Mouse (Mus musculus) erythroblast, adult 5-6 weeks (primary cell): ENCODE measurements around the gene Ccdc120. TPM values are rescaled to one million over a fixed set of nuclear protein-coding genes. Genes with fewer than 3 reads are reported as not detected.

Source experiments
- ATAC-seq: replicated peaks from 2 replicates; pipeline ENCODE4 v1.8.0; 2016; ENCODE audit warnings: moderate number of reproducible peaks, mild to moderate bottlenecking, moderate TSS enrichment, inconsistent platforms; ENCODE audit not compliant: poor library complexity, low FRiP score, severe bottlenecking
- total RNA-seq, 2 experiments: library from RNA; stranded (forward) in 1 of 2; stranded (reverse) in 1 of 2; fragments of 150-400 nt in 1 of 2; fragments of 200-764, 138-1000 nt in 1 of 2; gene quantifications; 2 replicates each; pipeline versions ENCODE4 v1.2.3 to v1.2.4; 2015 to 2017; ENCODE audit warnings: low replicate concordance in 2 of 2

Ccdc120 gene
- total RNA-seq, 2 experiments from 2014 or later: not detected

GRCm38 (mm10) chrX:7714135-7714899 lies 36.4 kb downstream of the Ccdc120 start, which contains the start of gene Wdr45:
TSS of gene Wdr45 (plus strand) at chrX:7714333.
- peak; percentile 98 for ATAC-seq

GRCm38 (mm10) chrX:7713764-7714134 lies 37.0 kb downstream of the Ccdc120 start:
- peak; percentile 36 for ATAC-seq

- peak; percentile 100 for ATAC-seq
Observed at GRCm38 (mm10) chrX:7696954-7697381, 53.7 kb downstream of the Ccdc120 start, which contains the start of gene Gpkow. TSS of gene Gpkow (plus strand) at chrX:7697131.

GRCm38 (mm10) chrX:7696520-7696919 lies 54.2 kb downstream of the Ccdc120 start:
- ATAC-seq: peak; percentile 17; the same call in 1 of the 2 replicates

- ATAC-seq: no peak
Observed at GRCm38 (mm10) chrX:7692862-7693261, 57.8 kb downstream of the Ccdc120 start.

GRCm38 (mm10) chrX:7690486-7690885 lies 60.2 kb downstream of the Ccdc120 start:
- ATAC-seq: no peak

- ATAC-seq: no peak
Observed at GRCm38 (mm10) chrX:7688321-7688720, 62.4 kb downstream of the Ccdc120 start.

Other genes starting within 250 kb of the Ccdc120 start
- not detected in 2 replicates for gene Foxp3, start 177.3 kb downstream of the Ccdc120 start, total RNA-seq (2015; ENCODE audit: low replicate concordance)
- not detected in 2 replicates for gene Foxp3, start 177.3 kb downstream of the Ccdc120 start, total RNA-seq (2017; ENCODE audit: low replicate concordance)
- not detected in 2 replicates for gene Ppp1r3f, start 176.6 kb downstream of the Ccdc120 start, total RNA-seq (2015; ENCODE audit: low replicate concordance)
- gene Ppp1r3f, start 176.6 kb downstream of the Ccdc120 start, total RNA-seq (2017; ENCODE audit: low replicate concordance): 0.68 TPM in 1 of 2 replicates, not detected in the other
- 3.1 and 4.0 TPM in 2 replicates for gene Ccdc22, start 145.4 kb downstream of the Ccdc120 start, total RNA-seq (2015; ENCODE audit: low replicate concordance)
- 6.0 and 6.4 TPM in 2 replicates for gene Ccdc22, start 145.4 kb downstream of the Ccdc120 start, total RNA-seq (2017; ENCODE audit: low replicate concordance)
- not detected in 2 replicates for gene Cacna1f, start 143.8 kb downstream of the Ccdc120 start, total RNA-seq (2015; ENCODE audit: low replicate concordance)
- not detected in 2 replicates for gene Cacna1f, start 143.8 kb downstream of the Ccdc120 start, total RNA-seq (2017; ENCODE audit: low replicate concordance)
- 15.6 TPM in 1 of 2 replicates, not detected in the other for gene Syp, start 112.4 kb downstream of the Ccdc120 start, total RNA-seq (2015; ENCODE audit: low replicate concordance)
- 0.28 and 0.51 TPM in 2 replicates for gene Syp, start 112.4 kb downstream of the Ccdc120 start, total RNA-seq (2017; ENCODE audit: low replicate concordance)
- 2.5 and 5.0 TPM in 2 replicates for gene Prickle3, start 93.6 kb downstream of the Ccdc120 start, total RNA-seq (2015; ENCODE audit: low replicate concordance)
- 1.0 and 2.1 TPM in 2 replicates for gene Prickle3, start 93.6 kb downstream of the Ccdc120 start, total RNA-seq (2017; ENCODE audit: low replicate concordance)
- gene Plp2, start 79.5 kb downstream of the Ccdc120 start, total RNA-seq (2015; ENCODE audit: low replicate concordance): 137 and 180 TPM in 2 replicates
- 26.9 and 37.0 TPM in 2 replicates for gene Plp2, start 79.5 kb downstream of the Ccdc120 start, total RNA-seq (2017; ENCODE audit: low replicate concordance)
- not detected in 2 replicates for gene Magix, start 69.7 kb downstream of the Ccdc120 start, total RNA-seq (2015; ENCODE audit: low replicate concordance)
- gene Magix, start 69.7 kb downstream of the Ccdc120 start, total RNA-seq (2017; ENCODE audit: low replicate concordance): 0.09 TPM in 1 of 2 replicates, not detected in the other
- gene Gpkow, start 53.8 kb downstream of the Ccdc120 start, total RNA-seq (2015; ENCODE audit: low replicate concordance): 7.9 and 13.4 TPM in 2 replicates
- gene Gpkow, start 53.8 kb downstream of the Ccdc120 start, total RNA-seq (2017; ENCODE audit: low replicate concordance): 9.0 and 11.3 TPM in 2 replicates
- 139 and 161 TPM in 2 replicates for gene Wdr45, start 36.6 kb downstream of the Ccdc120 start, total RNA-seq (2015; ENCODE audit: low replicate concordance)
- 102 and 111 TPM in 2 replicates for gene Wdr45, start 36.6 kb downstream of the Ccdc120 start, total RNA-seq (2017; ENCODE audit: low replicate concordance)
- gene Gm45208, start 28.7 kb downstream of the Ccdc120 start, total RNA-seq (2015; ENCODE audit: low replicate concordance): not detected in 2 replicates
- not detected in 2 replicates for gene Gm45208, start 28.7 kb downstream of the Ccdc120 start, total RNA-seq (2017; ENCODE audit: low replicate concordance)
- 4.8 and 10.0 TPM in 2 replicates for gene Praf2, start 22.5 kb downstream of the Ccdc120 start, total RNA-seq (2015; ENCODE audit: low replicate concordance)
- 1.5 and 2.8 TPM in 2 replicates for gene Praf2, start 22.5 kb downstream of the Ccdc120 start, total RNA-seq (2017; ENCODE audit: low replicate concordance)
- gene Tfe3, start 11.7 kb upstream of the Ccdc120 start, total RNA-seq (2015; ENCODE audit: low replicate concordance): 16.1 and 20.2 TPM in 2 replicates
- gene Tfe3, start 11.7 kb upstream of the Ccdc120 start, total RNA-seq (2017; ENCODE audit: low replicate concordance): 7.1 and 18.2 TPM in 2 replicates
- 146 and 177 TPM in 2 replicates for gene Gripap1, start 38.9 kb upstream of the Ccdc120 start, total RNA-seq (2015; ENCODE audit: low replicate concordance)
- gene Gripap1, start 38.9 kb upstream of the Ccdc120 start, total RNA-seq (2017; ENCODE audit: low replicate concordance): 200 and 207 TPM in 2 replicates
- gene Kcnd1, start 71.4 kb upstream of the Ccdc120 start, total RNA-seq (2015; ENCODE audit: low replicate concordance): 4.8 and 5.4 TPM in 2 replicates
- 3.6 and 4.5 TPM in 2 replicates for gene Kcnd1, start 71.4 kb upstream of the Ccdc120 start, total RNA-seq (2017; ENCODE audit: low replicate concordance)
- gene Otud5, start 90.5 kb upstream of the Ccdc120 start, total RNA-seq (2015; ENCODE audit: low replicate concordance): 399 and 555 TPM in 2 replicates
- 691 and 1,009 TPM in 2 replicates for gene Otud5, start 90.5 kb upstream of the Ccdc120 start, total RNA-seq (2017; ENCODE audit: low replicate concordance)
- gene Pim2, start 127.4 kb upstream of the Ccdc120 start, total RNA-seq (2015; ENCODE audit: low replicate concordance): 41.9 and 42.8 TPM in 2 replicates
- gene Pim2, start 127.4 kb upstream of the Ccdc120 start, total RNA-seq (2017; ENCODE audit: low replicate concordance): 30.4 and 31.3 TPM in 2 replicates
- gene Slc35a2, start 133.1 kb upstream of the Ccdc120 start, total RNA-seq (2015; ENCODE audit: low replicate concordance): 1.5 and 3.1 TPM in 2 replicates
- 10.0 and 10.9 TPM in 2 replicates for gene Slc35a2, start 133.1 kb upstream of the Ccdc120 start, total RNA-seq (2017; ENCODE audit: low replicate concordance)
- 7.3 and 8.4 TPM in 2 replicates for gene Pqbp1, start 148.4 kb upstream of the Ccdc120 start, total RNA-seq (2015; ENCODE audit: low replicate concordance)
- gene Pqbp1, start 148.4 kb upstream of the Ccdc120 start, total RNA-seq (2017; ENCODE audit: low replicate concordance): 39.3 and 41.1 TPM in 2 replicates
- 20.2 and 52.2 TPM in 2 replicates for gene Timm17b, start 148.5 kb upstream of the Ccdc120 start, total RNA-seq (2015; ENCODE audit: low replicate concordance)
- gene Timm17b, start 148.5 kb upstream of the Ccdc120 start, total RNA-seq (2017; ENCODE audit: low replicate concordance): 8.9 and 33.2 TPM in 2 replicates
- not detected in 2 replicates for gene Gm10491, start 156.9 kb upstream of the Ccdc120 start, total RNA-seq (2015; ENCODE audit: low replicate concordance)
- not detected in 2 replicates for gene Gm10491, start 156.9 kb upstream of the Ccdc120 start, total RNA-seq (2017; ENCODE audit: low replicate concordance)
- not detected in 2 replicates for gene Gm10490, start 158.6 kb upstream of the Ccdc120 start, total RNA-seq (2015; ENCODE audit: low replicate concordance)
- not detected in 2 replicates for gene Gm10490, start 158.6 kb upstream of the Ccdc120 start, total RNA-seq (2017; ENCODE audit: low replicate concordance)
- not detected in 2 replicates for gene Pcsk1n, start 168.9 kb upstream of the Ccdc120 start, total RNA-seq (2015; ENCODE audit: low replicate concordance)
- not detected in 2 replicates for gene Pcsk1n, start 168.9 kb upstream of the Ccdc120 start, total RNA-seq (2017; ENCODE audit: low replicate concordance)
- gene Eras, start 177.7 kb upstream of the Ccdc120 start, total RNA-seq (2015; ENCODE audit: low replicate concordance): not detected in 2 replicates
- gene Eras, start 177.7 kb upstream of the Ccdc120 start, total RNA-seq (2017; ENCODE audit: low replicate concordance): not detected in 2 replicates
- 5.0 and 9.0 TPM in 2 replicates for gene Hdac6, start 197.0 kb upstream of the Ccdc120 start, total RNA-seq (2015; ENCODE audit: low replicate concordance)
- 2.4 and 6.8 TPM in 2 replicates for gene Hdac6, start 197.0 kb upstream of the Ccdc120 start, total RNA-seq (2017; ENCODE audit: low replicate concordance)
- gene Gata1, start 227.2 kb upstream of the Ccdc120 start, total RNA-seq (2015; ENCODE audit: low replicate concordance): 45.1 and 78.6 TPM in 2 replicates
- gene Gata1, start 227.2 kb upstream of the Ccdc120 start, total RNA-seq (2017; ENCODE audit: low replicate concordance): 29.3 and 49.9 TPM in 2 replicates